Mouse (Mus musculus): ENCODE data around the gene Pwwp2b. TPM values are rescaled to one million over a fixed set of nuclear protein-coding genes. Genes with fewer than 3 reads are reported as not detected.

Gene Pwwp2b
- 1.2 and 1.3 TPM in 2 replicates for polyA plus RNA-seq (2012; ENCODE audit: low replicate concordance)

GRCm38 (mm10) chr7:139247881-139248614, at the start of gene Pwwp2b:
TSS of gene Pwwp2b (plus strand) at chr7:139248482.

GRCm38 (mm10) chr7:139212754-139213745, 35.2 kb upstream of the Pwwp2b start, which contains the start of the genes Lrrc27 and Stk32c:
TSS of gene Lrrc27 (plus strand) at chr7:139212988.
TSS of gene Stk32c (minus strand) at chr7:139213307.

Other genes starting within 250 kb of the Pwwp2b start
- gene Dpysl4, start 162.5 kb upstream of the Pwwp2b start, polyA plus RNA-seq (2012; ENCODE audit: low replicate concordance), result 0.06 TPM in 1 of 2 replicates, not detected in the other
- 0.08 TPM in 1 of 2 replicates, not detected in the other for gene Lrrc27, start 35.5 kb upstream of the Pwwp2b start, polyA plus RNA-seq (2012; ENCODE audit: low replicate concordance)
- gene Stk32c, start 35.2 kb upstream of the Pwwp2b start, polyA plus RNA-seq (2012; ENCODE audit: low replicate concordance), result 0.27 and 0.30 TPM in 2 replicates
- 7.0 and 8.9 TPM in 2 replicates for gene Inpp5a, start 140.6 kb downstream of the Pwwp2b start, polyA plus RNA-seq (2012; ENCODE audit: low replicate concordance)

All from leukemia stem cell, adult 10-12 weeks (primary cell).